Mouse (Mus musculus): Measurements from ENCODE around the gene Tmem151b. TPM values are rescaled to one million over a fixed set of nuclear protein-coding genes. Genes with fewer than 3 reads are reported as not detected.

Tmem151b gene
- total RNA-seq, 2 experiments from 2014 or later = 120 to 121 TPM

- peak; percentile 67 to 73 for DNase-seq (ENCODE audit: low spot score in 2 of 2)
- intact Hi-C loops (cut with DNase I) = loop anchor here (2.0 to 5.0 kb wide), 3 partner anchors 44 to 132 kb away; no protein-coding TSS in a partner anchor
Observed at GRCm38 (mm10) chr17:45584939-45585678, 35.6 kb upstream of the Tmem151b start.

GRCm38 (mm10) chr17:45584096-45584896 lies 34.8 kb upstream of the Tmem151b start:
- intact Hi-C loops (cut with DNase I) = loop anchor here (2.0 kb wide), 2 partner anchors 45 to 59 kb away; no protein-coding TSS in a partner anchor
- DNase-seq (ENCODE audit: low spot score in 2 of 2) = peak; percentile 40 to 59

- intact Hi-C loops (cut with DNase I) = no loop called here
- no peak for DNase-seq (ENCODE audit: low spot score in 2 of 2)
Observed at GRCm38 (mm10) chr17:45582715-45583355, 33.4 kb upstream of the Tmem151b start.

- intact Hi-C loops (cut with DNase I) = no loop called here
- no peak for DNase-seq (ENCODE audit: low spot score in 2 of 2)
Observed at GRCm38 (mm10) chr17:45582188-45582587, 32.7 kb upstream of the Tmem151b start.

DNA sequence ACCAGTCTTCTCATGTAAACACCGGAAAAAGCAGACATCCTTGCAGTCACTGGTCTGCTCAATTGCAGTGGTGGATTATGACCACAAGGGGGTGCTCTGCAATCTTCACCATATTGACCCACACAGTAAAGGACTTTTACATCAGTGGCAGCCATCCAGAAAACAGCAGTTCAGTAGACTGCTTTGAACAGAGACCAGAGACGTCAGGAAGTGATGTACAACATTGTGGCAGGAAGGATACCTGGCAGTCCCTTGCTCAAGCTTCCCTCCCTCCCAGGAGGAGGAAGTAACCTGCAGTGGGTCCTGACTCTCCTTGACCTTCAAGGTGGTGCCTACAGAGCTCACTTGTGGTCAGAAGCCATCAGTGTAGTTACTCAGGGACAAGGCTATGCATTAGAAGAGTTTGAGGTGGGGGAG lies 32.1 kb upstream of the Tmem151b start:
- DNase-seq (ENCODE audit: low spot score in 2 of 2) = peak; percentile 48 to 67
- intact Hi-C loops (cut with DNase I) = no loop called here

DNA sequence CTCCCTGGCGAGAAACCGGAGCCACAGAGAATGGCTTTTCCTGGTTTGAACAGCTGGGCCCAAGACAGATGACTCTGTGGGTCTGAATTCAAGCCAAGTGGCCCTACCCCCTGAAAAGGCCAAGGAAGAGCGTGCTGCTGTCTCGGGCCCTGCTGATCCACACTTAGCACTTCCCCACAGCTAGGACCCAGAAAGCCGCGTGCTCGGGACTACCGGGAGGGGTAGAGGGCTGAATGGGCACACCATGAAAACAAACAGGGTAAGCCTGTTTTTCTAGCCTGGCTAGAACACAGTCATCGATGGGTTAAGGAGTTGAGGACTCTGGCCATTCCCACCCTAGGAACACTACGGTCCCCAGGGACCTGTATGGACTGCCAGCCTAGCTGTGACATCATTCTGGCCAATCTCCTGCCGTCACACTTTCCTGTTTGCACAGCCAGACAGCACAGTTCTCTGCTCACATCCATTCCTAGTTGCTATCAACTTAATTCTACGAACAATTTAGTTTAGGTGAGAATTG lies 31.5 kb upstream of the Tmem151b start:
- intact Hi-C loops (cut with DNase I) = no loop called here
- DNase-seq (ENCODE audit: low spot score in 2 of 2) = no peak

- DNase-seq (ENCODE audit: low spot score in 2 of 2) = no peak
- intact Hi-C loops (cut with DNase I) = no loop called here
Observed at GRCm38 (mm10) chr17:45579554-45579953, 30.1 kb upstream of the Tmem151b start.

- intact Hi-C loops (cut with DNase I) = no loop called here
- no peak for DNase-seq (ENCODE audit: low spot score in 2 of 2)
Observed at GRCm38 (mm10) chr17:45578843-45579242, 29.4 kb upstream of the Tmem151b start.

GRCm38 (mm10) chr17:45578242-45578641 lies 28.8 kb upstream of the Tmem151b start:
- no peak for DNase-seq (ENCODE audit: low spot score in 2 of 2)
- intact Hi-C loops (cut with DNase I) = no loop called here

DNA sequence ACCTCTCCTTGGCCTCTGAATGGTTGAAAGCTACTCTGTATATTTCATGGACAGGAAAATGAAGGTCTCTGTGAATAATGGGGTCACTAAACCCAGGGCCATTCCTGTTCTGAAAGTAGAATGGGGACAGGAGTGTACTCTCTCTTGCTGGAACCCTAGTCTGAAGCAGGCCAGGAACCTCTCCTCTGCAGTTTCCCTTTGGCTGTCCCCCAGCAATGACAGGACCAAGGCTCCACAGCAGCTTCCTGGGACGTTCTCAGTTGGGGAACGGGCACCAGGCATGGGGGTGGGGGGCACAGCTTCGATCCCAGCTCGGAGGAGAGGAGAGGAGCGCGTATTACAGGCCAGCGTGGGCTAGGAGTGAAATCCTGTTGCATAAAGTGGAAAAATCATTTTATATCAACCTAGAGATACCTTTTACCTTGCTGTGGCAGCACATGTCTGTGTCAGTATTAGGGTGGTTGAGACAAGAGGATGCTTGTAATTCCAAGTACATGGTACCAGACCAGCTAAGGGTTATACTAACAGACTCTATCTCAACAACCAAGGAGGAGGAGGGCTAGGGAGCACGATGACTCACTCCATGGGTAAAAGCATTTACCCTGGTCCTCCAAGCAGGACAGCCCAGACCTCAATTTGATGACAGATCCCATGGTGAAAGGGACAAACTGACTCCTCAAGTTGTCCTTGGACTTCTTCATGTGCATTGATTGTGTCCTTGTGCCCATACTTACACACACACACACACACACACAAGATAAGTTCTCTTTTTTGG lies 25.8 kb upstream of the Tmem151b start:
- intact Hi-C loops (cut with DNase I) = no loop called here
- DNase-seq (ENCODE audit: low spot score in 2 of 2) = no peak

DNA sequence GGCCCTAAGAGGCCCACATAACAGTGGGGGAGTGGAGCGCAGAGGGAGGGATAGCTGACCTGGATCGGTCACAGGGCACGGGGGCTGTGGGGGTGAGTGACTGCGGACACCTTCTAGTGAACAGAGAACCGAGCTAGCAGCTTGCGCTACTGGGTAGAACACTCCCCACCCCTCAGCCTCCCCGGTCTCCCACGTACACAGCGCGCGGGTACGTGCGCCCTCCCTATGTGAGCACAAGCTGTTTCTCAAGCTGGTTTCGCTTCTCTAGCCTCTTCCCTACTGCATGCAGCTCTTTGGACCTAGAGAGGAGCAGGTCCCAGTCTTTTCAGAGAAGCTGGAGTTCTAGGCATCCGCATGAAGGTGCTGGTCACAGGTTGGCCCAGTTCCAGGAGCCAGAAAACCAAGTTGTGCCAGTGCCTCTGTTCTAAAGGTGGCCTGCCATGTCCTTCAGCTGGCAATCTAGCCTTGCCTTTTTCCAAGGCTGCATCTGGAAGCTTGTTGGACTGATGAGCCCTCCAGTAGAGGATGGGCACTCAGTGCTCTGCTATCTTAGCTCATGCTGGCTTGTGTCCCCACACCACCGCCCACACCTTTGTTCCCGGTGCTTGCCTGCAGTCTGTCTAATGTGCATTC lies 24.8 kb upstream of the Tmem151b start:
- intact Hi-C loops (cut with DNase I) = no loop called here
- DNase-seq (ENCODE audit: low spot score in 2 of 2) = peak; percentile 86

GRCm38 (mm10) chr17:45573780-45574123 lies 24.3 kb upstream of the Tmem151b start:
- intact Hi-C loops (cut with DNase I) = no loop called here
- peak; percentile 96 to 97 for DNase-seq (ENCODE audit: low spot score in 2 of 2)

- intact Hi-C loops (cut with DNase I) = no loop called here
- DNase-seq (ENCODE audit: low spot score in 2 of 2) = peak; percentile 99
Observed at GRCm38 (mm10) chr17:45573087-45573779, 23.8 kb upstream of the Tmem151b start, which contains the start of gene Hsp90ab1. TSS of gene Hsp90ab1 (minus strand) at chr17:45573271.

DNA sequence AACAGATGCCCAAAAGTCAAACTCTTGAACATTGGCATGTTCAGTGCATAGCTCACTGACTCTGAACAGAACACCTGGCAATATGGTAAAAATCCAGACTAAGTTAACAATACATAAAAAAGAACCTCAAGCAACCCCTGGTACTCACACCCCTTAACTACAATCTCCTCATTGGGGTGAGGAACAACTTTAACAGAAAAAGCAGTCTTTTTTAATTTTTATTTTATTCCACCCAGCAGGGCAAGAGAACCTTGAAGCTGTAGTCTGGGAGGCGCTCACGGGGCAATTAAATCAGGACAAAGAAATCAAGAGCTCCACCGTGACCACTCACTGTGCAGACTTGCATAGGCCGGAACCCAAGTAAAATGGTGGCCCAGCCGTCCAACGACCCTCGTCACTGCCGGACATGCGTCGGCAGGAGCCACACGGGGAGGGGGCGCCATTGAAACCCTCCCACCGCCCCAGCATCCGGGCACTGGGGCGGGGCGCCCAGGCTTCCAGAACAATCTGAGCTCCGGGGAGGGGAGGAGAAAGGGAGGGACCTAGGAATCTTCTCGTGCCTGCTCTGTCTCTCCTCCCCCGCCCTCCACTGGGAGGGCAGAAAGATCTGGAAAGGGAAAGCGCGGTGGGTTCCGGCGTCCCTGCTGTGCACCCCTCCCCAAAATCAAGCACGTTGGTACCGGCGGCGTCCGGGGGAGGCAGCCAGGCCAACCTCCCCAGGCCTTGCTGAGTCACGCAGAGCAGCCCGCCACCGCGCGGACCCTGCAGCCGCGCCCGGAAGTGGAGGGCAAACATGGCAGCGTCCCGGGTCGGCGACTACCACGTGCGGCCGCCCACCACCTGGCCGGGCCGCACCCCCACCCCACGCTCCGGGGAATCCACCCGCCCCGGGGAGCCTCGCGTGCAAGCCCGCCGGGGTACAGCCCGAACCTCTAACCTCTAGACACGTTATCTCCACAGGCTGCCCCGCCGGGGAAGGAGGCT lies 22.9 kb upstream of the Tmem151b start:
- intact Hi-C loops (cut with DNase I) = no loop called here
- peak; percentile 78 to 84 for DNase-seq (ENCODE audit: low spot score in 2 of 2)

GRCm38 (mm10) chr17:45569999-45570398 lies 20.5 kb upstream of the Tmem151b start:
- intact Hi-C loops (cut with DNase I) = no loop called here
- no peak for DNase-seq (ENCODE audit: low spot score in 2 of 2)

GRCm38 (mm10) chr17:45568990-45569389 lies 19.5 kb upstream of the Tmem151b start:
- DNase-seq (ENCODE audit: low spot score in 2 of 2) = no peak

GRCm38 (mm10) chr17:45567162-45567601 lies 17.7 kb upstream of the Tmem151b start:
- DNase-seq (ENCODE audit: low spot score in 2 of 2) = no peak
- intact Hi-C loops (cut with DNase I) = no loop called here

More at GRCm38 (mm10) chr17:45568990-45569389, 19.5 kb upstream of the Tmem151b start:
- intact Hi-C loops (cut with DNase I) = no loop called here

Measured in left cerebral cortex, postnatal 36 days (tissue).